Mouse (Mus musculus) ovary, postnatal 14 days (tissue): Measurements from ENCODE around the gene Tjp3.
"Not testable (repeated sequence)": the region's sequence is repeated elsewhere in the genome, so short reads cannot be mapped to it uniquely, and the experiment has no call there.

ENCODE experiments used
- DNase-seq: peaks from one replicate; pipeline ENCODE4 v3.0.0; 2022; ENCODE audit warnings: low spot score

Gene Tjp3

GRCm38 (mm10) chr10:81231436-81231835 lies 59.9 kb downstream of the Tjp3 start:
- no peak for DNase-seq

- no peak for DNase-seq
Measured at GRCm38 (mm10) chr10:81230438-81231332, 60.7 kb downstream of the Tjp3 start, which contains the start of gene Atcay. Gene Atcay (minus strand): TSS chr10:81230833.

- no peak for DNase-seq
Measured at GRCm38 (mm10) chr10:81229735-81230437, 61.5 kb downstream of the Tjp3 start.

- DNase-seq, result not testable (repeated sequence)
Measured at GRCm38 (mm10) chr10:81223731-81224130, 67.7 kb downstream of the Tjp3 start.
